Mouse (Mus musculus) hindbrain, embryonic 16.5 days (tissue): Measurements from ENCODE around the gene Myo6. TPM values are rescaled to one million over a fixed set of nuclear protein-coding genes. Genes with fewer than 3 reads are reported as not detected.

ENCODE experiments used
- ATAC-seq: fragments of 200-750 bp; cut with Nextera tagmentation; 2 replicates; pipeline ENCODE4 v1.8.0; 2017; ENCODE audit warnings: moderate TSS enrichment, moderate library complexity
- H3K27ac ChIP-seq: fragments of 300-500 bp; sonication (generic); 2 replicates; pipeline ENCODE4 v1.5.1; 2014; ENCODE audit warnings: low read depth, mild to moderate bottlenecking, control low read depth, low read length, moderate library complexity
- H3K27me3 ChIP-seq: fragments of 300-500 bp; sonication (generic); replicated peaks from 2 replicates; pipeline ENCODE4 v1.6.1; 2014; ENCODE audit warnings: low read length; ENCODE audit not compliant: control insufficient read depth, insufficient read depth
- H3K36me3 ChIP-seq: fragments of 300-500 bp; sonication (generic); 2 replicates; pipeline ENCODE4 v1.6.1; 2014; ENCODE audit warnings: mild to moderate bottlenecking, low read length, moderate library complexity, mixed read lengths; ENCODE audit not compliant: control insufficient read depth, insufficient read depth
- H3K4me1 ChIP-seq: fragments of 300-500 bp; sonication (generic); 2 replicates; pipeline ENCODE4 v1.6.1; 2014; ENCODE audit warnings: low read depth, low read length; ENCODE audit not compliant: control insufficient read depth, insufficient read depth
- H3K4me2 ChIP-seq: fragments of 300-500 bp; sonication (generic); 2 replicates; pipeline ENCODE4 v1.6.1; 2014; ENCODE audit warnings: mild to moderate bottlenecking, low read length, control low read depth, moderate library complexity
- H3K4me3 ChIP-seq: fragments of 300-500 bp; sonication (generic); 2 replicates; pipeline ENCODE4 v1.5.1; 2014; ENCODE audit warnings: mild to moderate bottlenecking, low read length, control low read depth, moderate library complexity
- H3K9ac ChIP-seq: fragments of 300-500 bp; sonication (generic); 2 replicates; pipeline ENCODE4 v1.6.1; 2014; ENCODE audit warnings: low read depth, mild to moderate bottlenecking, control low read depth, low read length, moderate library complexity
- H3K9me3 ChIP-seq: fragments of 300-500 bp; sonication (generic); 2 replicates; pipeline ENCODE4 v1.6.1; 2014; ENCODE audit warnings: mild to moderate bottlenecking, low read length, moderate library complexity; ENCODE audit not compliant: control insufficient read depth
- WGBS: fragments of 180-500 bp; shearing (Covaris S2); extraction: QIAGEN DNeasy Blood & Tissue Kit; methylation state at CpG from one replicate; pipeline ENCODE4 v1.1.7; 2014; 5-methylcytosine and 5-hydroxymethylcytosine counted together
- polyA plus RNA-seq: library from polyadenylated mRNA; unstranded; fragments of >200 nt; fragmentation: Nextera tagmentation; extraction: Ambion mirVana; gene quantifications from 2 replicates; pipeline ENCODE4 v1.2.1, GENCODE M21; 2015

Myo6 gene
- polyA plus RNA-seq, 1 experiment from 2014 or later: 26.8 TPM

- no peak overlapping the region for H3K9ac ChIP-seq
- no peak overlapping the region for H3K4me2 ChIP-seq
- H3K27ac ChIP-seq: no peak overlapping the region
- peak; percentile 77; the same call in 1 of the 2 replicates for ATAC-seq
- H3K9me3 ChIP-seq: no peaks in the 10 kb centered on the region
- H3K27me3 ChIP-seq: no peaks in the 10 kb centered on the region
- H3K4me3 ChIP-seq: no peak overlapping the region
- no peaks in the 10 kb centered on the region for H3K36me3 ChIP-seq
- H3K4me1 ChIP-seq: peaks cover 1% of the 10 kb centered on the region; the same call in 1 of the 2 replicates
- 62% methylated on average over 2 of the region's 2 CpGs for WGBS
These were observed 13.8 kb downstream of the Myo6 start for GRCm38 (mm10) chr9:80178670-80179069.

- no peak for ATAC-seq
- no peak overlapping the region for H3K9ac ChIP-seq
- H3K4me2 ChIP-seq: no peak overlapping the region
- H3K27ac ChIP-seq: no peak overlapping the region
- H3K4me1 ChIP-seq: no peaks in the 10 kb centered on the region; the same call in 1 of the 2 replicates
- no peaks in the 10 kb centered on the region for H3K36me3 ChIP-seq
- 80% methylated on average over 4 of the region's 4 CpGs for WGBS
- H3K27me3 ChIP-seq: no peaks in the 10 kb centered on the region
- no peak overlapping the region for H3K4me3 ChIP-seq
- no peaks in the 10 kb centered on the region for H3K9me3 ChIP-seq
These were observed 14.9 kb downstream of the Myo6 start for GRCm38 (mm10) chr9:80179688-80180087.

- H3K27me3 ChIP-seq: no peaks in the 10 kb centered on the region
- no peak overlapping the region for H3K27ac ChIP-seq
- H3K36me3 ChIP-seq: no peaks in the 10 kb centered on the region
- no peak overlapping the region for H3K9ac ChIP-seq
- H3K4me2 ChIP-seq: no peak overlapping the region
- no peaks in the 10 kb centered on the region; the same call in 1 of the 2 replicates for H3K4me1 ChIP-seq
- ATAC-seq: no peak
- H3K9me3 ChIP-seq: no peaks in the 10 kb centered on the region
- 81% methylated on average over 5 of the region's 5 CpGs for WGBS
- H3K4me3 ChIP-seq: no peak overlapping the region
These were observed 15.9 kb downstream of the Myo6 start for GRCm38 (mm10) chr9:80180771-80181170.

- H3K4me2 ChIP-seq: no peak overlapping the region
- H3K36me3 ChIP-seq: no peaks in the 10 kb centered on the region
- 86% methylated on average over 1 of the region's 1 CpGs for WGBS
- ATAC-seq: no peak
- H3K9me3 ChIP-seq: no peaks in the 10 kb centered on the region
- no peak overlapping the region for H3K27ac ChIP-seq
- H3K9ac ChIP-seq: no peak overlapping the region
- H3K4me3 ChIP-seq: no peak overlapping the region
- no peaks in the 10 kb centered on the region for H3K27me3 ChIP-seq
- no peaks in the 10 kb centered on the region; the same call in 1 of the 2 replicates for H3K4me1 ChIP-seq
These were observed 16.9 kb downstream of the Myo6 start for GRCm38 (mm10) chr9:80181692-80182091.

- WGBS: 52% methylated on average over 5 of the region's 5 CpGs
- H3K36me3 ChIP-seq: no peaks in the 10 kb centered on the region
- H3K4me1 ChIP-seq: no peaks in the 10 kb centered on the region; the same call in 1 of the 2 replicates
- no peak overlapping the region for H3K27ac ChIP-seq
- no peak overlapping the region for H3K9ac ChIP-seq
- H3K9me3 ChIP-seq: no peaks in the 10 kb centered on the region
- no peak overlapping the region for H3K4me3 ChIP-seq
- H3K27me3 ChIP-seq: no peaks in the 10 kb centered on the region
- no peak overlapping the region for H3K4me2 ChIP-seq
- ATAC-seq: no peak
These were observed 19.3 kb downstream of the Myo6 start for GRCm38 (mm10) chr9:80184138-80184537.

- Histone ChIP-seq H3K4me1 (no peaks in the 10 kb centered on the region; the same call in 1 of the 2 replicates), H3K9ac (no peak overlapping the region), H3K4me2 (no peak overlapping the region), H3K9me3 (no peaks in the 10 kb centered on the region), H3K27me3 (no peaks in the 10 kb centered on the region), H3K27ac (no peak overlapping the region), H3K36me3 (no peaks in the 10 kb centered on the region), H3K4me3 (no peak overlapping the region)
- no peak for ATAC-seq
- WGBS: 38% methylated on average over 3 of the region's 3 CpGs
These were observed 20.9 kb downstream of the Myo6 start for GRCm38 (mm10) chr9:80185737-80186136.

- Histone ChIP-seq H3K27me3 (no peaks in the 10 kb centered on the region), H3K9me3 (no peaks in the 10 kb centered on the region), H3K4me3 (no peak overlapping the region), H3K36me3 (no peaks in the 10 kb centered on the region), H3K9ac (no peak overlapping the region), H3K4me2 (no peak overlapping the region), H3K4me1 (no peaks in the 10 kb centered on the region; the same call in 1 of the 2 replicates), H3K27ac (no peak overlapping the region)
- ATAC-seq: 0 out of 2 replicates have a peak, but pooled peaks have one; percentile 46
- WGBS: 87% methylated on average over 8 of the region's 8 CpGs
These were observed 21.9 kb downstream of the Myo6 start for GRCm38 (mm10) chr9:80186693-80187092.

- Histone ChIP-seq H3K36me3 (no peaks in the 10 kb centered on the region), H3K4me2 (no peak overlapping the region), H3K4me1 (no peaks in the 10 kb centered on the region; the same call in 1 of the 2 replicates), H3K4me3 (no peak overlapping the region), H3K27ac (no peak overlapping the region), H3K9ac (no peak overlapping the region), H3K27me3 (no peaks in the 10 kb centered on the region), H3K9me3 (no peaks in the 10 kb centered on the region)
- 46% methylated on average over 5 of the region's 5 CpGs for WGBS
- no peak for ATAC-seq
These were observed 23.6 kb downstream of the Myo6 start for GRCm38 (mm10) chr9:80188324-80188893.

- no peak overlapping the region for H3K4me2 ChIP-seq
- no peak overlapping the region for H3K4me3 ChIP-seq
- 83% methylated on average over 6 of the region's 6 CpGs for WGBS
- no peaks in the 10 kb centered on the region for H3K4me1 ChIP-seq
- no peaks in the 10 kb centered on the region for H3K36me3 ChIP-seq
- ATAC-seq: no peak
- no peak overlapping the region for H3K27ac ChIP-seq
- H3K9ac ChIP-seq: no peak overlapping the region
- no peaks in the 10 kb centered on the region for H3K27me3 ChIP-seq
- H3K9me3 ChIP-seq: no peaks in the 10 kb centered on the region
These were observed 26.4 kb downstream of the Myo6 start for GRCm38 (mm10) chr9:80191240-80191639.
